ENCODE assay signal across 4 mouse cellular contexts in genomic region chr9:31621553-31621952, GRCm38 (mm10).
DNase-seq lines count a peak whose midpoint lies in the region; ATAC-seq and TF ChIP-seq lines count a peak whose summit lies in the region.
"Not testable (repeated sequence)": the region's sequence is repeated elsewhere in the genome, so short reads cannot be mapped to it uniquely, and the experiment has no call there.

No protein-coding gene starts in this region.

- not testable (repeated sequence) for H3K9ac ChIP-seq in ES-E14 (ENCODE audit: insufficient read depth, low read depth, low read length, poor library complexity, severe bottlenecking); midbrain, embryonic 11.5 days (ENCODE audit: low read length)

- H3K9me3 ChIP-seq in ES-E14 (ENCODE audit: control insufficient read depth, insufficient read depth, low read depth, low read length); midbrain, embryonic 11.5 days (ENCODE audit: control insufficient read depth, low read length): not testable (repeated sequence)

- H3K36me3 ChIP-seq in ES-E14 (ENCODE audit: control insufficient read depth, insufficient read depth, low read length, poor library complexity, severe bottlenecking); midbrain, embryonic 11.5 days (ENCODE audit: control insufficient read depth, insufficient read depth, low read length): not testable (repeated sequence)

- not testable (repeated sequence) for H3K4me2 ChIP-seq in midbrain, embryonic 11.5 days

- ATAC-seq in midbrain, embryonic 11.5 days (ENCODE audit: low FRiP score), result not testable (repeated sequence)

- not testable (repeated sequence) for H3K27me3 ChIP-seq in midbrain, embryonic 11.5 days (ENCODE audit: control insufficient read depth, insufficient read depth, low read length)

- DNase-seq in ES-E14 (ENCODE audit: low read depth, low spot score), result not testable (repeated sequence)
- peak; percentile 48 for DNase-seq in R1 (ENCODE audit: low read depth, low spot score)
- DNase-seq in heart, adult 11 months, result peak; percentile 23
- DNase-seq in midbrain, embryonic 11.5 days (ENCODE audit: low spot score, missing footprints), result peak; percentile 53

- H3K4me3 ChIP-seq in ES-E14 (ENCODE audit: insufficient read depth in 1 of 2, low read depth in 1 of 2, low read length in 2 of 2, poor library complexity in 1 of 2, severe bottlenecking in 1 of 2); midbrain, embryonic 11.5 days (ENCODE audit: low read depth, low read length): not testable (repeated sequence)

- WGBS in midbrain, embryonic 11.5 days, result 85% methylated on average over 7 of the region's 7 CpGs

- H3K4me1 ChIP-seq in ES-E14 (ENCODE audit: control insufficient read depth in 2 of 2, insufficient read depth in 2 of 2, low read length in 2 of 2, poor library complexity in 1 of 2); midbrain, embryonic 11.5 days (ENCODE audit: control insufficient read depth, insufficient read depth, low read length): not testable (repeated sequence)

- in situ Hi-C loops in ES-E14 (cut with MboI; ENCODE audit: low sequenced_read_pairs in 2 of 2, unreplicated experiment in 2 of 2), result not testable (repeated sequence)

- not testable (repeated sequence) for H3K27ac ChIP-seq in ES-E14 (ENCODE audit: insufficient read depth, low read depth, low read length, poor library complexity, severe bottlenecking); midbrain, embryonic 11.5 days (ENCODE audit: low read depth, low read length)

TF ChIP-seq in ES-E14, 5 proteins besides CTCF, POLR2A, EP300 and RAD21:
- TF ChIP-seq MAFK (IDR thresholded peaks at IDR 0.05; ENCODE audit: insufficient read depth, low read depth, low read length), result peak; percentile 63; the same call in 1 of the 2 replicates
